Mouse (Mus musculus) neural tube, embryonic 11.5 days (tissue): ENCODE measurements around the gene Sema4d. TPM values are rescaled to one million over a fixed set of nuclear protein-coding genes. Genes with fewer than 3 reads are reported as not detected.

Experiments used
- ATAC-seq: fragments of 200-750 bp; cut with Nextera tagmentation; 2 replicates; pipeline ENCODE4 v1.8.0; 2017; ENCODE audit warnings: moderate number of reproducible peaks, mild to moderate bottlenecking, moderate TSS enrichment, moderate library complexity; ENCODE audit not compliant: insufficient read depth, low FRiP score, low TSS enrichment
- DNase-seq: peaks from one replicate; pipeline ENCODE4 v3.0.0-alpha.2; 2015; ENCODE audit warnings: low spot score
- H3K27ac ChIP-seq: fragments of 300-500 bp; sonication (generic); 2 replicates; pipeline ENCODE4 v1.5.1; 2014; ENCODE audit warnings: low read depth, mild to moderate bottlenecking, low read length
- H3K27me3 ChIP-seq: fragments of 300-500 bp; sonication (generic); 2 replicates; pipeline ENCODE4 v1.6.1; 2014; ENCODE audit warnings: mild to moderate bottlenecking, low read length, mixed read lengths; ENCODE audit not compliant: control insufficient read depth, insufficient read depth
- H3K36me3 ChIP-seq: fragments of 300-500 bp; sonication (generic); 2 replicates; pipeline ENCODE4 v1.6.1; 2014; ENCODE audit warnings: mild to moderate bottlenecking, low read length, moderate library complexity, mixed read lengths; ENCODE audit not compliant: control insufficient read depth, insufficient read depth
- H3K4me1 ChIP-seq: fragments of 300-500 bp; sonication (generic); 2 replicates; pipeline ENCODE4 v1.6.1; 2014; ENCODE audit warnings: low read length, mixed read lengths; ENCODE audit not compliant: control insufficient read depth, insufficient read depth
- H3K4me2 ChIP-seq: fragments of 300-500 bp; sonication (generic); 2 replicates; pipeline ENCODE4 v1.6.1; 2014; ENCODE audit warnings: low read depth, mild to moderate bottlenecking, moderate library complexity
- H3K4me3 ChIP-seq: fragments of 300-500 bp; sonication (generic); 2 replicates; pipeline ENCODE4 v1.5.1; 2014; ENCODE audit warnings: low read depth, low read length
- H3K9ac ChIP-seq: fragments of 300-500 bp; sonication (generic); 2 replicates; pipeline ENCODE4 v1.6.1; 2014; ENCODE audit warnings: mild to moderate bottlenecking, low read length
- H3K9me3 ChIP-seq: fragments of 300-500 bp; sonication (generic); 2 replicates; pipeline ENCODE4 v1.6.1; 2016; ENCODE audit warnings: low read length; ENCODE audit not compliant: control insufficient read depth
- WGBS: fragments of 180-500 bp; shearing (Covaris S2); extraction: QIAGEN DNeasy Blood & Tissue Kit; methylation state at CpG from one replicate; pipeline ENCODE4 v1.1.7; 2014; 5-methylcytosine and 5-hydroxymethylcytosine counted together
- polyA plus RNA-seq: library from polyadenylated mRNA; unstranded; fragments of >200 nt; fragmentation: Nextera tagmentation; extraction: Ambion mirVana; gene quantifications from 2 replicates; pipeline ENCODE4 v1.2.1, GENCODE M21; 2014

Sema4d gene
- polyA plus RNA-seq, 1 experiment from 2014 or later = 6.7 TPM

GRCm38 (mm10) chr13:51724566-51724965 is 69.0 kb downstream of the Sema4d start:
- Histone ChIP-seq H3K27me3 (no peaks in the 10 kb centered on the region), H3K9me3 (no peaks in the 10 kb centered on the region), H3K4me1 (peaks cover under 1% of the 10 kb centered on the region; the same call in 1 of the 2 replicates), H3K4me2 (no peak overlapping the region), H3K36me3 (no peaks in the 10 kb centered on the region), H3K4me3 (no peak overlapping the region), H3K9ac (no peak overlapping the region), H3K27ac (no peak overlapping the region)
- no peak for DNase-seq
- ATAC-seq = no peak
- WGBS = 82% methylated on average over 6 of the region's 6 CpGs

- no peak overlapping the region for H3K27ac ChIP-seq
- H3K9me3 ChIP-seq = no peaks in the 10 kb centered on the region
- no peak overlapping the region for H3K4me2 ChIP-seq
- ATAC-seq (no peak), DNase-seq (no peak)
- no peak overlapping the region for H3K4me3 ChIP-seq
- H3K36me3 ChIP-seq = no peaks in the 10 kb centered on the region
- H3K4me1 ChIP-seq = no peaks in the 10 kb centered on the region; the same call in 1 of the 2 replicates
- H3K27me3 ChIP-seq = no peaks in the 10 kb centered on the region
- WGBS = 90% methylated on average over 5 of the region's 5 CpGs
- H3K9ac ChIP-seq = no peak overlapping the region
Measured at GRCm38 (mm10) chr13:51723114-51723513, 70.4 kb downstream of the Sema4d start.

DNA sequence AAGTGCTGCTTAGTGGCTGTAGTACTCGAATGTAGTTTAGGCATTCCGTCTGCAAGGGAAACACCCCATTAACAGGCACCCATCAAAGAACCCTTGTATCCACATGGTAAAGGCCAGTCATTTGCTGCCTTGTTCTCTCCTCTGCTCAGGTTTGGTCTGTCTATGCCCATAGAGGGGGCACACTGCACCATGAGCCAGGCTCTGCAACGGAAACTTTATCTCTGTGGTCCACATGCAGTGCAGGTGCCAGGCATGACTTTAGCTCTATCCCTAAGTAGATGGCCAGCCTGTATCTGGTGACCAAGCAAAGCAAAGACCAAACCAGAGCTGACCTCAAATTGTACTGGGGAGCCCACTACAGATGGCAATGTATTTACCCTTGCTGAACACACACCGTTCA is 73.0 kb downstream of the Sema4d start:
- H3K9me3 ChIP-seq = no peaks in the 10 kb centered on the region
- H3K4me1 ChIP-seq = no peaks in the 10 kb centered on the region
- DNase-seq = no peak
- no peak overlapping the region for H3K9ac ChIP-seq
- H3K36me3 ChIP-seq = no peaks in the 10 kb centered on the region
- no peak overlapping the region for H3K27ac ChIP-seq
- H3K4me3 ChIP-seq = no peak overlapping the region
- no peak overlapping the region for H3K4me2 ChIP-seq
- no peak for ATAC-seq
- no peaks in the 10 kb centered on the region for H3K27me3 ChIP-seq
- 86% methylated on average over 4 of the region's 4 CpGs for whole genome bisulfite sequencing

GRCm38 (mm10) chr13:51719256-51719655 is 74.3 kb downstream of the Sema4d start:
- Histone ChIP-seq H3K9me3 (no peaks in the 10 kb centered on the region), H3K36me3 (no peaks in the 10 kb centered on the region), H3K4me2 (no peak overlapping the region), H3K27me3 (no peaks in the 10 kb centered on the region), H3K4me3 (no peak overlapping the region), H3K27ac (no peak overlapping the region), H3K4me1 (no peaks in the 10 kb centered on the region), H3K9ac (no peak overlapping the region)
- ATAC-seq (no peak), DNase-seq (no peak)
- 89% methylated on average over 3 of the region's 3 CpGs for WGBS

GRCm38 (mm10) chr13:51716350-51717263 is 76.9 kb downstream of the Sema4d start:
- Histone ChIP-seq H3K9me3 (no peaks in the 10 kb centered on the region), H3K27ac (no peak overlapping the region), H3K4me2 (no peak overlapping the region), H3K4me1 (no peaks in the 10 kb centered on the region), H3K36me3 (no peaks in the 10 kb centered on the region), H3K4me3 (no peak overlapping the region), H3K9ac (no peak overlapping the region), H3K27me3 (no peaks in the 10 kb centered on the region)
- 83% methylated on average over 8 of the region's 8 CpGs for WGBS
- ATAC-seq (no peak), DNase-seq (no peak)

DNA sequence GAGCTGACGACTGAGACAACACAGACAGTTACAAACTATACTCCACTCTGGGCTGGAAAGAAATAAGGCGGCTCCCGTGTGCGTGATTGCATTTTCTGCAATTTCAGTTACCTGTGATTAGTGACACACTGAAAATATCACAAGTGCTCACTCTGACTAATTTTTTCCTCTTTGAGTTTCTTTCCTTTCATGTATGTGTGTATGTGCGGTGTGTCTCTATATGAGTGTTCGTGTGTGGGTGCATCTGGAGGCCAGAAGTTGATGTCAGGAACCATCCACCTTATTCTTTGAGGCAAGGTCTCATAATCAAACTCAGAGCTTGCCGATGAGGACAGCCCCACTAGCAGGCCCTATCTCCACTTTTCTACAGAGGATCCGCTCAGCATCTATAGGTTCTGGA is 81.5 kb downstream of the Sema4d start:
- ATAC-seq = no peak
- H3K9me3 ChIP-seq = no peaks in the 10 kb centered on the region

DNA sequence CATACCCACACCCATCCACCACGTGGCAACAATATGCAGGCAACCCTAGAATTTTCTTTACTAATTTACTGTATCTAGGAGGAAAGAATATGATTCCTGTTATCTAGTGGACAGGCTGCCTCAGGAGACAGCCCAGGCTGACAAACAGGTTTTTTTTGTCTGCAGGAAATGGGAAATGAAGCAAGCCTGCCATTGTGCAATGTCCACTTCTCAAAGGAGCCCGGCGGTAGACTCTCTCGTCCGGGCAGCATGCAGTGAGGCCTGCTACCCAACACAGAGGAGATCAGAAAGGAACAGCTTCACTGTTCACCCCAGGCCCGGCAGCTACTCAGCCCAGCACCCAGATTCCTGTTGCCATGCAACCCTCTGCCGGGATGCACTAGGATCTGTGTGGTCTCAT is 82.8 kb downstream of the Sema4d start:
- H3K36me3 ChIP-seq = no peaks in the 10 kb centered on the region; the same call in 1 of the 2 replicates
- no peak overlapping the region for H3K4me2 ChIP-seq
- H3K9ac ChIP-seq = no peak overlapping the region; the same call in 1 of the 2 replicates
- H3K9me3 ChIP-seq = no peaks in the 10 kb centered on the region
- ATAC-seq = no peak
- H3K27ac ChIP-seq = no peak overlapping the region
- H3K27me3 ChIP-seq = no peaks in the 10 kb centered on the region
- H3K4me3 ChIP-seq = no peak overlapping the region
- H3K4me1 ChIP-seq = no peaks in the 10 kb centered on the region
- 78% methylated on average over 7 of the region's 7 CpGs for WGBS
- no peak for DNase-seq

More for the DNA sequence above, 81.5 kb downstream of the Sema4d start:
- Histone ChIP-seq H3K36me3 (no peaks in the 10 kb centered on the region; the same call in 1 of the 2 replicates), H3K4me2 (no peak overlapping the region), H3K27me3 (no peaks in the 10 kb centered on the region), H3K27ac (no peak overlapping the region), H3K4me1 (no peaks in the 10 kb centered on the region), H3K9ac (no peak overlapping the region), H3K4me3 (no peak overlapping the region)
- 90% methylated on average over 8 of the region's 8 CpGs for WGBS
- DNase-seq = no peak

DNA sequence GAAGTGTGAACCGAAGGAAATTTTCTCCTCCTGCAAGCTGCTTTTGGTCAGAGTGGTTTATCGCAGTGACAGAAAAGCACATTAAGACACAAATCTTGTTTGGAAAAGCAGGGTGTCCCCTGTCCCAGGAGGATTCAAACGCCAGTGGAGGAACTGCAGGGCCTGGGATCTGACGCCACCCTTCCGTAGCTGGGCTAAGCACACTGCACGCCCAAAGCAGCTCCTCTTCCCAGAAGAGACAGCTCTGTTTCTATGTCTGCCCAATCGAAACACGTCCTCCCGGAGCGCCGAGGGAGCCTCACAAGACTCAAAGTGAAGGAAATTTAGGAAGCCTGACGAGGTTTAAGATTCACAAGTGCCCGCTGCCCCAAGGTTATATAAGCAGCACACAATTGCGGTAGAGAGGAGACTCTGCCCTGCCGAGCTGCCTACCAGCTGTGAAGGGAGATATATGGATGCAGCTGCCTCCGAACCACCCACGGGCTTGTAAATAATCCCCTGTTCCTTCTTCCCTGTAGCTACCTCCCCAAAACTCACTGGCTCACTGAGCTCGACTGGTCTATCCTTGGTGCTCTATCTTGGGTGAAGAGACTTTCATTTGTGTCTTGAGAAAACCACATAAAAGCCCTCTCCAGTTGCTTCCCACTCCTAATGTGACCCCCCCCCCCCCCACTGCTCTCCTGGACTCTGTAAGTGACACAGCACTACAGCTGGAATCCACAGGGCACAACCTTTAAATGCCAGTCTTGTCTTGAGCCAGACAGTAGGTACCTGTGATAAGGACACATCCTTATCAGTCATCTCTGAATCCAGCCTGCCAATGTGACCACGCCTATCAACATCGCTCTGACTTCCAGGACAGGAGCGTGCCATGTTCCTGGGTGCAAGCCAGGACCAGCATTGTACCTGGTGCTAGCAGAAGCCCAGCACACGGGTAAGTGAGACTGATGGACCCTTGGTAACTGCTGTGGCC is 87.4 kb downstream of the Sema4d start:
- no peak for DNase-seq
- no peaks in the 10 kb centered on the region for H3K27me3 ChIP-seq
- no peak overlapping the region for H3K9ac ChIP-seq
- H3K9me3 ChIP-seq = no peaks in the 10 kb centered on the region
- H3K4me3 ChIP-seq = no peak overlapping the region
- no peak overlapping the region for H3K4me2 ChIP-seq
- H3K4me1 ChIP-seq = no peaks in the 10 kb centered on the region
- WGBS = 54% methylated on average over 22 of the region's 22 CpGs
- no peak for ATAC-seq
- no peaks in the 10 kb centered on the region; the same call in 1 of the 2 replicates for H3K36me3 ChIP-seq
- no peak overlapping the region for H3K27ac ChIP-seq
